Mouse (Mus musculus) skeletal muscle tissue, adult 2 months (tissue): ENCODE data around the gene Akap11.
"Not testable (repeated sequence)": the region's sequence is repeated elsewhere in the genome, so short reads cannot be mapped to it uniquely, and the experiment has no call there.

Source experiments
- DNase-seq: peaks from one replicate; pipeline ENCODE4 v3.0.0-alpha.2; 2012; ENCODE audit warnings: low read depth, low spot score

The Akap11 gene

GRCm38 (mm10) chr14:78536281-78537165 lies at the start of gene Akap11:
TSS of gene Akap11 (minus strand) at chr14:78536808.
- DNase-seq, result peak; percentile 97

- no peak for DNase-seq
These were observed 47.6 kb upstream of the Akap11 start for GRCm38 (mm10) chr14:78584222-78584621.

- DNase-seq, result no peak
These were observed 46.6 kb upstream of the Akap11 start for GRCm38 (mm10) chr14:78583168-78583567.

GRCm38 (mm10) chr14:78575899-78576298 lies 39.3 kb upstream of the Akap11 start:
- no peak for DNase-seq

GRCm38 (mm10) chr14:78568410-78568809 lies 31.8 kb upstream of the Akap11 start:
- no peak for DNase-seq

GRCm38 (mm10) chr14:78566431-78566830 lies 29.8 kb upstream of the Akap11 start:
- no peak for DNase-seq

GRCm38 (mm10) chr14:78564292-78564691 lies 27.7 kb upstream of the Akap11 start:
- no peak for DNase-seq

- no peak for DNase-seq
These were observed 26.6 kb upstream of the Akap11 start for GRCm38 (mm10) chr14:78563211-78563610.

GRCm38 (mm10) chr14:78562121-78562520 lies 25.5 kb upstream of the Akap11 start:
- DNase-seq, result no peak

GRCm38 (mm10) chr14:78559042-78559441 lies 22.4 kb upstream of the Akap11 start:
- DNase-seq, result no peak

- DNase-seq, result not testable (repeated sequence)
These were observed 18.2 kb upstream of the Akap11 start for GRCm38 (mm10) chr14:78554830-78555229.

GRCm38 (mm10) chr14:78553661-78554060 lies 17.1 kb upstream of the Akap11 start:
- no peak for DNase-seq

GRCm38 (mm10) chr14:78548807-78549206 lies 12.2 kb upstream of the Akap11 start:
- peak; percentile 63 for DNase-seq

GRCm38 (mm10) chr14:78541319-78541718 lies 4.7 kb upstream of the Akap11 start:
- peak; percentile 50 for DNase-seq

GRCm38 (mm10) chr14:78539821-78540220 lies 3.2 kb upstream of the Akap11 start:
- no peak for DNase-seq

GRCm38 (mm10) chr14:78538572-78539320 lies 2.1 kb upstream of the Akap11 start:
- peak; percentile 75 for DNase-seq

GRCm38 (mm10) chr14:78537551-78537950 lies 943 bp upstream of the Akap11 start:
- no peak for DNase-seq

- no peak for DNase-seq
These were observed 1.2 kb downstream of the Akap11 start for GRCm38 (mm10) chr14:78535366-78535765.

GRCm38 (mm10) chr14:78534651-78535050 lies 2.0 kb downstream of the Akap11 start:
- DNase-seq, result no peak

- no peak for DNase-seq
These were observed 2.9 kb downstream of the Akap11 start for GRCm38 (mm10) chr14:78533701-78534100.

GRCm38 (mm10) chr14:78532345-78532744 lies 4.3 kb downstream of the Akap11 start:
- no peak for DNase-seq

- DNase-seq, result no peak
These were observed 6.4 kb downstream of the Akap11 start for GRCm38 (mm10) chr14:78530256-78530655.
